Mouse (Mus musculus) spleen, postnatal 4 days (tissue): ENCODE results near the gene Cnn1.

Experiments
- DNase-seq, 2 experiments: peaks; one replicate each; pipeline ENCODE4 v3.0.0; 2022; ENCODE audit warnings: low spot score in 2 of 2

Cnn1 gene

GRCm38 (mm10) chr9:22157516-22158265, 58.7 kb downstream of the Cnn1 start:
- no peak for DNase-seq
